Mouse (Mus musculus): ENCODE results near the gene Usp2.
"Not testable (repeated sequence)": the region's sequence is repeated elsewhere in the genome, so short reads cannot be mapped to it uniquely, and the experiment has no call there.

Usp2 gene

DNA sequence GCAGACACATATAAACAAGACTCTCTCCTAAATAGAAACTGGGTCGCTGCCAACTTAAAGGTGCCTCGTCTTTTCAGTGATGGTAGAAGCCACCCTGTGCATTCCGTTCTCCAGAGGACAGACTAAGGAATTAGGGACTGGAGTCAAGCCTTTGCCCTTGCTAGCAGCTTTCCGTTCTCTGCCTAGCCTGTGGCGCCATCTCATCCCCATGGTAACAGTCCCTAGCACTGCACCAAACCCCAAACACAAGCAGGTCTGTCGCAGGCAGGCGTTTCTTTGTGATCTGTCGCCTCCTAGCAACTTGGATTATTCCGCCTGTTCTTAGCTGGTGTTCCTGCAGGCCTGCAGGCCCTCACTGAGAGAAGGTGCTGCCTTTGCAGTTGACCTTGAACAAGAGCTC lies 29.7 kb downstream of the Usp2 start:
- DNase-seq = no peak

DNA sequence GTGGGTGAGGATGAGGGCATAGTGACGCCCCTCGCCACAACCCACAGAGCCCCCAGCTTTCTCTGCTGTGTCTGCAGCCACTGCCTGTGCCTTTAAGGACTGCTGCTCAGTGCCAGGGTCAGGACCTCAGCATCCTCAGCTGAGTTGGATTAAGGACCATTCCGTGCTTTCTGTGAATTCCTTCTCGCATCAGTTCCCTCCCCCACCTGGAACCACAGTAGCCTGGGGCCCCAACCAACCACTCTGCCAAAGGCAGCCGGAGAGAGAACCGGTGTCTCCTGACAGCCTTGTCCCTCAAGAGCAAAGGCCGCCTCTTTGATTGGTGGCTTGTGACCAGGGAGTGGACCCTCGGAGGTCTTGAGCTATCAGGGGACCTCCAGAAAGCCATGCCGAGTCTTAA lies 34.7 kb downstream of the Usp2 start, which contains the start of gene Mfrp:
Mfrp (plus strand) TSS at position 240 of the 400 bp plus-strand sequence.
- no peak for DNase-seq

DNA sequence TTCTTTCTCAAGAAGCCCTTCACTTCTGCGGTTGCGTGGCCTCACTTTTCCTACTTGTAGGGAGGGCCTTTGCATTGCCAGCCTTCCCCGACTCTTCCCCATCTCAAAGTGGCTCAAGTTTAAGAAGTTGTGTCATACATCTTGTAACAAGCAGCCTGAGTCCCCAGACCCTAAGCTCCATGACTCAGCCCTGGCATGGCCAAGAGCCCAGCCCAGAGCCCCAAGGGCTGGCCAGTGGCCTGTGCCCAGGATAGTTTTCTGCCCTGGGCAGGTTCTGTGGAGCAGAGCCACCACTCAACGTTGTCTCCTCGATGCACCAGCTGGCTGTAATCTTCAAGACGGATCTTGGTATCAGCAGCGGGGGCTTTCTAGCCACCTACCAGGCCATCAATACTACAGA lies 38.1 kb downstream of the Usp2 start:
- DNase-seq = no peak

- DNase-seq = no peak
Observed at GRCm38 (mm10) chr9:44105781-44106180, 39.0 kb downstream of the Usp2 start.

DNA sequence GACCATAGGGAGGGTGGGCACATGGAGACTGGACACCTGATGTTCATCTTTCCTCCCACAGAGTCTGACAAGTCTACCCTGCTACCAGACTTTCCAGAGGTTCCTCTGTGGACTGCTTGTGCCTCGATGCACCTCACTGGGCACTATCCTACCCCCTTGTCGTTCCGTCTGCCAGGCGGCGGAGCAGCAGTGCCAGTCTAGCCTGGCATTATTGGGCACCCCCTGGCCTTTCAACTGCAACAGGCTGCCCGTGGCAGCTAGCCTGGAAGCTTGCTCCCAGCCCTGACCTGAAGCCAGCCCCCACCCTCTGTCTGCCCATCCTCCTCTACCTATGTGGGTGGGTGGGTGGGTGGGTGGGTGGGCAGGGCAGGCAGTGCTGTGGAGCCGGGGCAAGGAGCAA lies 39.4 kb downstream of the Usp2 start:
- no peak for DNase-seq

GRCm38 (mm10) chr9:44106596-44106995 lies 39.8 kb downstream of the Usp2 start:
- DNase-seq = no peak

DNA sequence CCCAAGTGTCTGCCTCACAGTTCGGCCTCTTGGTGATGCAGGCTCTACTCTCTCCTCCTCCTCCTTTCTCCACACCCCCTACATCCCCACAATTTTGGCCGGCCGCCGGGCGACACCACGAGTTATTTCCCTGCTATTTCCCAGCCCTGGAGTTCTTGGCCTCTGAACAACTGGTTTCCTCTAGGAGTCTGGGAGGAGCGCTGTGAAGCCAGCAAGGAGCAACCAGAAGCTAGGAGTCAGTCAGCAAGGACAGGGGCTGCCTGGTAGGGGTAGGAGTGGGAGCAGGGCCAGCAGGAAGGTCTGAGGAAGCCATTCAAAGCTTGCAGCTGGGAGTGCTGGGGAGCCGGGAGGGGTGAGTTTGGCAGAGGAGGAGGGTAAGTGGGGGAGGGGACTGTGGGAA lies 40.3 kb downstream of the Usp2 start, which contains the start of gene C1qtnf5:
C1qtnf5 (plus strand) TSS at position 136 of the 400 bp plus-strand sequence.
- peak; percentile 42 for DNase-seq

- peak; percentile 34 for DNase-seq
Observed at GRCm38 (mm10) chr9:44107557-44108179, 40.8 kb downstream of the Usp2 start.

DNA sequence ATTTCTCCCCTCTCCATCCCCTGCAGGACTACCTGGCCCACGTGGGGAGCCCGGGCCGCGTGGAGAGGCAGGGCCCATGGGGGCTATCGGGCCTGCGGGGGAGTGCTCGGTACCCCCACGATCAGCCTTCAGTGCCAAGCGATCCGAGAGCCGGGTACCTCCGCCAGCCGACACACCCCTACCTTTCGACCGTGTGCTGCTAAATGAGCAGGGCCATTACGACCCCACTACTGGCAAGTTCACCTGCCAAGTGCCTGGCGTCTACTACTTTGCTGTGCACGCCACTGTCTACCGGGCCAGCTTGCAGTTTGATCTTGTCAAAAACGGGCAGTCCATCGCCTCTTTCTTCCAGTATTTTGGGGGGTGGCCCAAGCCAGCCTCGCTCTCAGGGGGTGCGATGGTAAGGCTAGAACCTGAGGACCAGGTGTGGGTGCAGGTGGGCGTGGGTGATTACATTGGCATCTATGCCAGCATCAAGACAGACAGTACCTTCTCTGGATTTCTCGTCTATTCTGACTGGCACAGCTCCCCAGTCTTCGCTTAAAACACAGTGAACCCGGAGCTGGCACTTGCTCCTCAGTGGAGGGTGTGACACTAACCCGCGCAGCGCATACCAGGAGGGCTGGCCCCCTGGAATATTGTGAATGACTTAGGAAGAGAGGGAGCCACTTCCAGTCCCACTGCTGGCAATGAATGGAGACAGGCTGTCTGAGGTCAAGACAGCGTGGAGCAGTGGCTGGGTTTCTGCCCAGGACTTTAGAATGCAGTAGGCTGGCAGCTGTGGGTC lies 41.6 kb downstream of the Usp2 start:
- no peak for DNase-seq

DNA sequence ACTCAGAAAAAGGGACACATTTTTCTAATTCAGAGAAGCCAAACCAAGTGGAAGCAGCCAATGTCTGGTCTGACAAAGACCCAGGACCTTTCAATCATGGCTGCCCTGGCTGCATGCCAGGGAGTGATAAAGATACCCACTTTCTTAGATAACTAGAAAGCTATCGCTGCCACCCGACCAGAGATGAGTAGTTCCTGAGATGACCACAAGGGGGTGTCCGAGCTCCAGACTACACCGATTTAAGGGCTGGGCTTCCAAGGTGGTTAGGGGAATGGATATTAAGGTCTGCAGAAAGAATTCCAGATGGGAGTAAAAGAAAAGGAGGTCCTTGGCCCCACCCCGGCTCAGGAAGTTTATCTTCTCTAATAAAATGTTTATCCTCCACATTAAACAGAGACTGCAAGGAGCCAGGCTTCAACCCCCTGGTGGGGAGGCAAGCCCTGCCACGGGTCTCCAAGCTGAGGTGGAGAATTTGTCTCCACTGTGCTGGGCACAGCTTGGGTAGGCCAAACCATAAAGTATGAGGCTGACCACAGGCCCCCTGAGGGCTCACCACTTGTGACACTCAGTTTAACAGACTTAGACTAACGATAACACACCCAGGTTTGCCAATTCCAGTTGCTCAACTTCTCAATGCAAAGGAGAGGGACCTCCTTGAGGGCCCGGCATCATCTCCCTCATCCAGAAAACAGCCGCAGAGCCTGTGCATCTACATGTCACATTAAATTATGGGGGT lies 42.7 kb downstream of the Usp2 start:
- peak; percentile 83 for DNase-seq

- DNase-seq = not testable (repeated sequence)
Observed at GRCm38 (mm10) chr9:44111909-44112308, 45.1 kb downstream of the Usp2 start.

DNA sequence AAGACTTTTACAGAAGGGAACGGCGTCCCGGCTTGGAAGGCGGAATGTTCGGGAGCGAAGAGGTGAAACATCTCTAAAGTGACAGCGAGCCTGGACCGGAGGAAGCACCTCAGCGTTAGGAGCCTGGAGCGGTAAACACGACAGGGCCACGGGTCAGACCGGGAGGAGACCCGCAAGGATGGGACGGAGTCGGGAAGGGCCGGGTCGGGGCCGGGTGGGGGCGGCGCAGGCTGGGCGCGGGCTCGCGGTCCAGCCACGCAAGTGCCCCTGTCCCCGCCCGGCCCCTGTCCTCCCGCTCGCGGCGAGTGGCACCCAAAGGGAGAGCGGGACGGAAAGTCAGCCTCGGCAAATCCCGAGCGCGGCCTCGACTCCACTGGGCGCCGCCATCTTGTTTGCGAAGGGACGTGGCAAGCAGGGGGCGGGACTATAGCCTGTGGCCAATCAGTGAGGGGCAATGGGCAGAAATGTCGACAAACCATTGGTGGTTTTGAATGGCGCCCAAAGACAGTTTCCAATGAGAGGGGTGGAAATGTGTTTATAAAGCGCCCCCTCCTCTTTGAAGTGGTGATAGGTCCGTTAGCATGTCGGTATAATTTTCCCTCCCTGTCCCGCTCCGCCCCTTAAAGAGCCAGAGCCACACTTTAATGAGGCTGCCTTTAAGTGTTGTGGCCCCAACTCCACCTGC lies 46.4 kb downstream of the Usp2 start, which contains the start of the genes Gm49380 and Rnf26:
Gm49380 (minus strand) TSS at position 396 of the 685 bp plus-strand sequence.
Rnf26 (minus strand) TSS at position 413 of the 685 bp plus-strand sequence.
- DNase-seq = peak; percentile 95

DNA sequence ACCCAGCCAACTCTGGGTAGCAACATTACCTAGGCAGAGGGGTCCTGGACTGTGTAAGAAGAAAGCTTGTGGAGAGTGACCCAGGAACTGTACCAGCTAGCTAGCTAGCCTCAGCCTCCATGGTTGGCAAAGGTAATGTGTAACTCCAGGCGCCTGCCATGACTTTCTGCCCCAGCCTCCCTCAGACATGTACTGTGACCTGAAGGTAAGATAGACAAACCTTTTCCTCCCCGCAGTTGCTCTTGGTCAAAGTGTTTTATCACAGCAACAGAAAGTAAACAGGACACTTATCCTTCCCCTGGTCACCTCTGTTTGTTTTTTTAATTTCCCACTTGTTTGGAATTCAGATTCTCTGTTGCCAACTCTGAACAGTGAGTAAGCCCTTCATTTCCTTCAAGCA lies 47.6 kb downstream of the Usp2 start:
- no peak for DNase-seq

DNA sequence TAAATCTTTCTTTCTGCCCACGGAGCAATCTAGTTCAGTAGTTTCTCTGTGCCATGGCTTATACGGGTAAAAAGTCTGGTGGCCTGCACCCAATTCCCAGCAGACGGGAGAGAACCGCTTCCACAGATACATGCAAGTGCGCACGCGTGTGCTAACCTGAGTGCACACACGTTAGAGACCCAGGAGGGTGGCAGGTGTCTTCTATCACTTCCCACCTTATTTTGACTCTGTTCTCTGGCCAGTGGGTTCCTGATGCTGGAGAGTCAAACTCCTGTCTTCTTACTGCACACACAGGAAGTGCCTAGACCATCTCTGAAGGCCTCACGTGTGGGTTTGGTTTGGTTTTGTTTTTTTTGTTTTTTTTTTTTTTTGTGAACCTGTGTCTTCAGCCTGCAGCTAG lies 48.8 kb downstream of the Usp2 start:
- DNase-seq = no peak

- no peak for DNase-seq
Observed at GRCm38 (mm10) chr9:44116182-44116581, 49.4 kb downstream of the Usp2 start.

DNA sequence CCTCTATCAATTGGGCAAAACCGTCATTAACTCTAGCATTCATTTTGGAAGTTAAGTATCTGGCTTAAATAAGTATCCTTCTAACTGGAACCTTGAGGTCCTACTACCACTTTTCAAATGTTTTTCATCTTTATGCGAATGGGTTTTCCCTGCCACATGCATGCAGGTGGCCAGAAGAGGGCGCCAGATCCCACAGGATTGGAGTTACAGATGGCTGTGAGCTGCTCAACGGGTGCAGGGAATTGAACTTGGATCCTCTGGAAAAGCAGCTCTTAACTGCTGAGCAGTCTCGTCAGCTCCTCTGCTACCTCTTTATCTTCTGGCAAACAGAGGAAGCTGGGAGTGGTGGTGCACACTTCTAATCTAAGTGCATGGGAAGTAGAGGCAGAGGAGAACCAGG lies 52.2 kb downstream of the Usp2 start:
- peak; percentile 72 for DNase-seq

GRCm38 (mm10) chr9:44119948-44120465 lies 53.2 kb downstream of the Usp2 start:
- DNase-seq = no peak

DNA sequence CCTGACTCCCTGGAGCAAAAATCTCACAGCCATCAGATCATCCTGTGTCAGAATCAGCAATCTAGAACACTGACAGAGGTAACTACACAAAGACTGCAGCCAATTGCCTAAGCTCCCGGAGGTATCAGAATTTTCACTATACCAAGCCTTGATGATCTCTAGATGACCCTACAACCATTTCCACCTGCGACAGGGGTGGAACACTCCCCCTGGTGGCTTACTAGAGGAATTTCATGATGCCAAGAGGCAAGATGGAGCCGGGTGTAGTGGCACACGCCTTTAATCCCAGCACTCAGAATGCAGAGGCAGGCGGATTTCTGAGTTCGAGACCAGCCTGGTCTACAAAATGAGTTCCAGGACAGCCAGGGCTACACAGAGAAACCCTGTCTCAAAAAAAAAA lies 57.5 kb downstream of the Usp2 start:
- no peak for DNase-seq

GRCm38 (mm10) chr9:44125026-44125425 lies 58.2 kb downstream of the Usp2 start:
- DNase-seq = no peak

DNA sequence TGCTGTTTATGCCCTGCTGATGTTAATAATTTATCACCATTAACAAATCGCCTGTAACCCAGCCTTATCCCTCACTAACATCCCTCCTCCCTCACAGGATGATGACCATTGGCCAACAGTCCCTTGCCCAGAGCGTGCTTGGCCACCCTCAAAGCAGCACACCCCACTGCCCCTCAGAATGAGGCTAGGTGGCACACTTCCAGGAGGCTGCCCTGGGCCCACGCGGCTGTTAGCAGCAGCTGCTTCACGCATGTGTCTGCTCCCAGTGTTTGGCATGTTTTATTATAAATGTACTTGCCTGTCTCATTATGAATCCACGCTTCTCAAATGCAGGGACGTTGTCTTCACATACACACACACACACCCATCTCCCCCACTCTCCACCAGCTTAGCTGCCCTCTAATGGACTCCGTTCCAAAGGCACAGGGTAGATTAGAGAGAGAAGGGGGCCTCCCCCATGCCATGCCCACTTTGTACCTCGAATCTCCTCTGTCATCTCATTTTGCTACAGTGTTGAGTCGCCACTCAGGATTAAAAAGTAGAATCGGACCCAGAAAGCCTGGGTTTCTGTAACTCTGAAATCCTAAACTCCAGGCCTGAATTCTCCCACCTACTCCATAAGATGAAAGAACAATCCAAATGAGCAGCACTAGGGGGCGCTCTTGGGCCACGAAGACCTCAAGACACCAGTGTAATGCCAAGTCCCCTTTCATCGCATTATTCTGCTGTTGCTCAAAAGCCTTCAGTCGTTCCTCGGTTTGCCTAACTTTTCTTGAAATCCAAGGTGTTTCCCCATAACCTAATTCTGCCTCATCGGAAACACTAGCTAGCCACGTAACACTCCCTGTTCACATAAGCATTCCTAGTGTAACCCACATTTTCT lies 59.0 kb downstream of the Usp2 start:
- DNase-seq = peak; percentile 85

- DNase-seq = no peak
Observed at GRCm38 (mm10) chr9:44126746-44127145, 59.9 kb downstream of the Usp2 start.
